Mouse (Mus musculus) thymus, adult 2 months (tissue): Measurements from ENCODE around the gene Hus1. TPM values are rescaled to one million over a fixed set of nuclear protein-coding genes. Genes with fewer than 3 reads are reported as not detected.

Source experiments
- DNase-seq: peaks from one replicate; pipeline ENCODE4 v3.0.0; 2021
- H3K27ac ChIP-seq: fragments of 200-500 bp; 2 replicates; pipeline ENCODE4 v1.5.1; 2012; ENCODE audit warnings: low read length, control low read depth; ENCODE audit not compliant: control insufficient read depth, insufficient read depth
- H3K27me3 ChIP-seq: fragments of 200-500 bp; 2 replicates; pipeline ENCODE4 v1.6.1; 2012; ENCODE audit warnings: mild to moderate bottlenecking, low read length, moderate library complexity, mixed read lengths; ENCODE audit not compliant: control insufficient read depth, insufficient read depth
- H3K36me3 ChIP-seq: fragments of 200-500 bp; 2 replicates; pipeline ENCODE4 v1.6.1; 2012; ENCODE audit warnings: mild to moderate bottlenecking, low read length, moderate library complexity; ENCODE audit not compliant: control insufficient read depth, insufficient read depth
- H3K4me1 ChIP-seq: fragments of 200-500 bp; replicated peaks from 2 replicates; pipeline ENCODE4 v1.6.1; 2012; ENCODE audit warnings: low read length; ENCODE audit not compliant: control insufficient read depth, insufficient read depth
- H3K4me3 ChIP-seq: fragments of 200-500 bp; 2 replicates; pipeline ENCODE4 v1.5.1; 2012; ENCODE audit warnings: mild to moderate bottlenecking, low read length, control low read depth, moderate library complexity; ENCODE audit not compliant: control insufficient read depth, insufficient read depth
- CTCF ChIP-seq: fragments of 200-500 bp; IDR thresholded peaks from 2 replicates; pipeline ENCODE4 v1.5.1; 2012; ENCODE audit warnings: mild to moderate bottlenecking, control low read depth, low read length, moderate library complexity, borderline replicate concordance; ENCODE audit not compliant: control insufficient read depth, poor library complexity, insufficient read depth; ENCODE audit errors: extremely low read depth
- POLR2A ChIP-seq: fragments of 200-500 bp; IDR thresholded peaks from 2 replicates; pipeline ENCODE4 v1.6.1; 2012; ENCODE audit warnings: mild to moderate bottlenecking, low read length, control low read depth, moderate library complexity; ENCODE audit not compliant: control insufficient read depth, poor library complexity, insufficient read depth; ENCODE audit errors: extremely low read depth
- WGBS: fragments of 180-500 bp; shearing (Covaris S2); methylation state at CpG from one replicate; pipeline ENCODE4 v1.1.7; 2018; 5-methylcytosine and 5-hydroxymethylcytosine counted together
- polyA plus RNA-seq: library from polyadenylated mRNA; depleted of rRNA; stranded (reverse); fragments of >200 nt; gene quantifications from 2 replicates; pipeline ENCODE4 v1.2.3, GENCODE M21; 2012

The Hus1 gene
- polyA plus RNA-seq, 1 experiment = 14.2 TPM

DNA sequence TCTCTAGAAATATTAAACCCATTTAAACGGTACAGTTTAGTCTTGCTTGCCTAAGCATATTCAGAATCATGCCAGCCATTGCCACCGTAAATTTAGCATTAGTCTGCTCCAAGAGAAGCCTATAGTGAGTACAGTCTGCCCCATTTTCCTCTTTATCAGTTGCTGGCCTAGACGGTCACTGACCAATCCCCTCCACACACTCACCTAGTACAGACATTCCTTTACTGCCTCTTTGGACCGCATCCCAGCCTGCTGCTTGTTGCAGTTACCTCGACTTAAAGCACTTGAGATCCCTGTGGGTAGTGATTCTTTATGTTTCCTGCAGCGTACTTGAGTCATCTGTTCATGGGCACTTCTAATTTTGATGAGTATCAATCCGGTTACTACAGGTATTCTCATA lies 13.8 kb upstream of the Hus1 start:
- Histone ChIP-seq H3K4me3 (no peak overlapping the region), H3K27me3 (no peaks in the 10 kb centered on the region), H3K27ac (no peak overlapping the region), H3K4me1 (no peaks in the 10 kb centered on the region), H3K36me3 (no peaks in the 10 kb centered on the region)
- 89% methylated on average over 7 of the region's 7 CpGs for WGBS
- TF ChIP-seq POLR2A = no peak
- TF ChIP-seq CTCF = no peak
- no peak for DNase-seq

GRCm38 (mm10) chr11:9020207-9020606 lies 9.2 kb upstream of the Hus1 start:
- H3K27ac ChIP-seq = no peak overlapping the region
- no peaks in the 10 kb centered on the region for H3K36me3 ChIP-seq
- no peaks in the 10 kb centered on the region for H3K27me3 ChIP-seq
- TF ChIP-seq CTCF = no peak
- TF ChIP-seq POLR2A = no peak
- H3K4me1 ChIP-seq = no peaks in the 10 kb centered on the region
- WGBS = 95% methylated on average over 5 of the region's 5 CpGs
- no peak overlapping the region for H3K4me3 ChIP-seq
- no peak for DNase-seq

DNA sequence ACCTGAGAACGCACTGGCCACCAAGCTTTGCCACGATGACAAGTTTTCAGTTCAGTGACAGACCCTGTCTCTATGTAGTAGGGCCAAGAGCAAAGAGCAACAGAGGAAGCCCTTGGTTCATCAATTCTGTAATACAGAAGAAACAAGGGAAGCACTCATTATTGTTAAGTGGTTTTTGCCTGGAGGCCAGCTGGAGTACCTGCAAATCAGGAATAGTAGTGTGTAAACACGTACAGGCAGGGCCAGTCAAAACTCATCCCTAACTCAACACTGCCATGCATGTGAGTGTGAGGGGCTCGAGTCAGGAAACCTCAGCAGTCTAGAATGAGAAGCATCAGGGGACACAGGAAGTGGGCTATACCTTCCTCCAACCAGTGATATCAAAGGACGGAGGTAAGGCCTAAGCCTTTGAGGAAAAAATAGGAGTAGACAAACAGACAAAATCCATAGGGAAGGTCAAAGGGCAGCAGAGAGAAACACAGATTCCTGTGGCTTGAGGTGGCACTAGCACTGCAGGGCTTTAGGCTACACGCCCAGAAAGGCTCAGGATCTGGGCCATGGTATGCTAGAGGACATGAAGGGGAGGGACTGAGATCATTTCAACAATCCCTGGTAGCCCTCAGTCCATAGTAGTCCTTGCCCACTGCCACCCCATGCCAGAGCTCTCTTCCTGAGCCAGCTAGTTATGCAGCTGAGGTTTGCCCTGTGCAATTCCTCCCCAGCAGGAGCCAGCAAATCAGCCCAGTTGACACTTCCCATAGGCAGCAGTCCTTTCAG lies 7.7 kb upstream of the Hus1 start:
- WGBS = 70% methylated on average over 6 of the region's 6 CpGs
- no peak for DNase-seq
- H3K4me1 ChIP-seq = no peaks in the 10 kb centered on the region

DNA sequence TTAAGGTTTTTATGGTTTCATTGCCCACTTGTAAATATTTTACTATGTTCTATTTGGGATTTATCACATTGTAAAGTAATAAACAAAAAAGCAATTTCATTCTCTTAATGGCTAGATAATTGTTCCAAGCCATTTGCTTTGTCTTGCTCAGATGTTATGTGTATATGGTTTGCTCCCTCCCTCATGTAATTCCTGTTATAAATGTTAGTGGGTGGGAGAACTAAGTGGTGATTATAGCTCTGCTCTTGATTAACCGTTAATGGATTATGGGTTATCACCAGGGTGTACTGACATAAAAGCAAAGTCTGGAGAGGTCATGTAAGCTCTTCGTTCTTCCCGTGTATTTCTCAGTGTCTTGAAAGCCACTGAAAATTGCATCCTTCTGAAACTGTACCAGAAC lies 3.7 kb upstream of the Hus1 start:
- H3K4me3 ChIP-seq = no peak overlapping the region
- WGBS = 91% methylated on average over 3 of the region's 3 CpGs
- H3K36me3 ChIP-seq = no peaks in the 10 kb centered on the region
- H3K4me1 ChIP-seq = no peaks in the 10 kb centered on the region
- H3K27ac ChIP-seq = no peak overlapping the region
- DNase-seq = no peak
- no peaks in the 10 kb centered on the region for H3K27me3 ChIP-seq
- TF ChIP-seq CTCF = no peak
- no peak for TF ChIP-seq POLR2A

More for the DNA sequence above, 7.7 kb upstream of the Hus1 start:
- Histone ChIP-seq H3K27ac (no peak overlapping the region), H3K4me3 (no peak overlapping the region), H3K27me3 (no peaks in the 10 kb centered on the region), H3K36me3 (no peaks in the 10 kb centered on the region)
- TF ChIP-seq CTCF (no peak), POLR2A (no peak)

DNA sequence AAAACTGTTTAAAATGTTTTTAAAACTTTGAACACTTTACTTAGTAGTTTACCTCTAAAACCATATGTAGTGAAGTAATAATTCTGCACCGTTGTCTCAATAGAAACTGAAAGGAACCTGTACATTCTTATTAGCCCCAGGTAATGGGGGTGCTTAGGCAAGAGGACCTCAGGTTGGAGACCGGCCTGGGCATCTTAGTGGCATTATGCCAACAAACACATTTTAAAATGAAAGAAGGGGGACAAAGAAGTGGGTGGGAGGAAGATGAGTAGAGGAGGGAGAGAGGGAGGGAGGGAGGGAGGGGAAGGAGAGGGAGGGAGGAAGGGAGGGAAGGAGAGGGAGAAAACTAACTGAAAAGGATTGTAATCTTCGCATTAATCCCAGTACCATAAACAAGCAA lies 357 bp upstream of the Hus1 start:
- Histone ChIP-seq H3K4me3 (peak overlapping the region; percentile 76), H3K27me3 (no peaks in the 10 kb centered on the region), H3K4me1 (no peaks in the 10 kb centered on the region), H3K27ac (no peak overlapping the region), H3K36me3 (no peaks in the 10 kb centered on the region)
- WGBS = 4% methylated on average over 3 of the region's 3 CpGs
- no peak for DNase-seq
- TF ChIP-seq CTCF (no peak), POLR2A (no peak)

DNA sequence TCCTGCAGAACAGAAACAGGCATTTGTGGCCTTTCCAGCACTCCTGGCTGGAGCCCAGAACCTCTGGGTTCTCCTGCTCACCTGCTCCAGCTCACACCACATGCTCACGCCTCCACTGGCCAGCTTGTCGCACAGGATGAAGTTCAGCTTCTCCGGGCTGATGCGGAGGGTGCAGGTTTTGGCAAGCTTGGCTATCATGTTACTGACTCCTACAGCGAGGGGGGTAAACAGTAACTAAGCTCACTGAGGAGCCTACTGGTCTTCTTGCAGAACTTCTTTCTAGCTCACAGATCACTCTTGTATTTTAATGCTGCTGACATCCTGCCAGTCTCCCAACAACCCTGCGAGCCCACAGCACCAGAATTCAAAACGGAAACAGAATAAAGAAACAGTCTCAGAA lies 575 bp downstream of the Hus1 start:
- TF ChIP-seq POLR2A (no peak), CTCF (no peak)
- Histone ChIP-seq H3K4me1 (no peaks in the 10 kb centered on the region), H3K4me3 (peak overlapping the region; percentile 76), H3K27me3 (no peaks in the 10 kb centered on the region), H3K27ac (peak overlapping the region; percentile 13; the same call in 1 of the 2 replicates), H3K36me3 (peaks cover 6% of the 10 kb centered on the region)
- DNase-seq = no peak
- WGBS = 3% methylated on average over 7 of the region's 7 CpGs
